14 mouse cellular contexts compared by ENCODE assay signal in the genomic region with DNA sequence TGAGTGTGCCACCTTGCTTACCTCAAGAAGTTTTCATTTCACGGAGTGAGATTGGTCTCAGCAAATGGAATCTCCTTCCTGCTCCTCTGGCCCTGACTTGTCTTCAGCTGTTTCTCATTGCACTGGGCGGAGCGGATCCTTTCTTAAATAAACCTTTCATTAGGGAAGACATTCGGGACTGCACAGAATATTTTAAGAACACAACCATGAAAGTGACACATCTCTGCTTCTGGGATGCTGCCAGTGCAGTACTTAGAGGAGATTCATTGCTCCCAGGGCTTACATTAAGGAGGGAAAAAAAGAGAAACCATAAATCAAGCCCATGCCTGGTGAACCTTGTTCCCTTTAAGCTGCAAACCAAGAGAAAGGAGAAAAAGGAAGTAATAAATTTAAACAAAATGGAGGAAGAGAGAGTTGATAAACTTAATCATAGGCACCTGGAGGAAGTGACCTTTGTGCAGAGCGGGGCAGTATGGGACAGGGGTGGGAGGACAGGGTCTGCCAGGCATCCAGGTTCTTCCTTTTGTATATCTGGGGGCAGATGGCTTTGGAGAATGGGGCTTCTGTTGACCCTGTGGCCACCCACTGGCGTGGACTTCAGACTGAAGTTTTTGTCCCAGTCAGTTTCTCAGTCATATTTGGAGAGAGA. TPM values are rescaled to one million over a fixed set of nuclear protein-coding genes. Genes with fewer than 3 reads are reported as not detected.
DNase-seq lines count a peak whose midpoint lies in the region; ATAC-seq and TF ChIP-seq lines count a peak whose summit lies in the region.
"Had no signal": no experiment of that assay in that cellular context is flagged by ENCODE, and none has a peak within 500 bp of the region (broad histone marks: within the 10 kb centered on the region; RNA-seq: fewer than 3 reads in every experiment).

No protein-coding gene starts in this region.

- no peak overlapping the region for H3K9ac ChIP-seq in neural tube, embryonic 13.5 days
- no peak overlapping the region for H3K9ac ChIP-seq in limb, embryonic 14.5 days (ENCODE audit: low read depth, low read length, severe bottlenecking)
- H3K9ac ChIP-seq: embryonic facial prominence, embryonic 12.5 days; hindbrain, embryonic 15.5 days; midbrain, embryonic 13.5 days had no signal

- H3K9me3 ChIP-seq in neural tube, embryonic 13.5 days: no peaks in the 10 kb centered on the region
- no peaks in the 10 kb centered on the region for H3K9me3 ChIP-seq in limb, embryonic 14.5 days (ENCODE audit: control insufficient read depth, low read length)
- H3K9me3 ChIP-seq: embryonic facial prominence, embryonic 12.5 days; hindbrain, embryonic 15.5 days; midbrain, embryonic 13.5 days had no signal

- H3K4me2 ChIP-seq in neural tube, embryonic 13.5 days: no peak overlapping the region
- H3K4me2 ChIP-seq in limb, embryonic 14.5 days (replicated peaks; ENCODE audit: low read depth, low read length, severe bottlenecking): no peak overlapping the region
- H3K4me2 ChIP-seq: embryonic facial prominence, embryonic 12.5 days; hindbrain, embryonic 15.5 days; midbrain, embryonic 13.5 days had no signal

- 42% methylated on average over 6 of the region's 6 CpGs for WGBS in neural tube, embryonic 13.5 days
- 30% methylated on average over 6 of the region's 6 CpGs for WGBS in limb, embryonic 14.5 days

- no peak for TF ChIP-seq CTCF in gastrocnemius, adult 2 months (IDR thresholded peaks at IDR 0.05)

- H3K4me1 ChIP-seq in neural tube, embryonic 13.5 days (replicated peaks): peaks cover 23% of the 10 kb centered on the region
- peaks cover 13% of the 10 kb centered on the region for H3K4me1 ChIP-seq in limb, embryonic 14.5 days (ENCODE audit: control insufficient read depth, insufficient read depth, low read length)
- H3K4me1 ChIP-seq: embryonic facial prominence, embryonic 12.5 days had no signal

- DNase-seq in gastrocnemius, adult 2 months: no peak
- DNase-seq in gastrocnemius, postnatal 25 days: no peak
- no peak for DNase-seq in neural tube, embryonic 10.5 days (ENCODE audit: extremely low spot score, low spot score)
- DNase-seq in limb, embryonic 14.5 days (ENCODE audit: low spot score): peak; percentile 64
- no peak for DNase-seq in spleen, adult 18-20 months
- DNase-seq in Muller cell, postnatal 12 days (ENCODE audit: inconsistent ontology term): no peak
- no peak for DNase-seq in heart, adult 11 months
- DNase-seq: gastrocnemius, postnatal 36 days; lung, adult 2 months had no signal

- no peak for TF ChIP-seq POLR2A in limb, embryonic 14.5 days (IDR thresholded peaks at IDR 0.05; ENCODE audit: borderline replicate concordance, extremely low read depth, insufficient read depth, insufficient read length)

- no peaks in the 10 kb centered on the region for H3K36me3 ChIP-seq in neural tube, embryonic 13.5 days
- no peaks in the 10 kb centered on the region for H3K36me3 ChIP-seq in limb, embryonic 14.5 days (ENCODE audit: control insufficient read depth, insufficient read depth, low read length)
- H3K36me3 ChIP-seq: embryonic facial prominence, embryonic 12.5 days; hindbrain, embryonic 15.5 days; midbrain, embryonic 13.5 days had no signal

- intact Hi-C loops in gastrocnemius, adult 2 months (cut with DNase I): no loop called here

- 0 out of 2 replicates have a peak, but pooled peaks have one; percentile 29 for ATAC-seq in neural tube, embryonic 13.5 days (ENCODE audit: low read depth)
- no peak; the same call in 1 of the 2 replicates for ATAC-seq in limb, embryonic 14.5 days (ENCODE audit: low FRiP score, low read depth)
- ATAC-seq: midbrain, embryonic 13.5 days had no signal

- 0 out of 2 replicates have a peak overlapping the region, but pooled peaks have one; percentile 4 for H3K27ac ChIP-seq in gastrocnemius, adult 2 months
- H3K27ac ChIP-seq in neural tube, embryonic 13.5 days (replicated peaks): peak overlapping the region; percentile 80
- H3K27ac ChIP-seq in limb, embryonic 14.5 days (replicated peaks; ENCODE audit: low read depth, low read length): no peak overlapping the region
- H3K27ac ChIP-seq: embryonic facial prominence, embryonic 12.5 days; hindbrain, embryonic 15.5 days; midbrain, embryonic 13.5 days had no signal

- H3K27me3 ChIP-seq in neural tube, embryonic 13.5 days: peaks cover 3% of the 10 kb centered on the region; the same call in 1 of the 2 replicates
- H3K27me3 ChIP-seq in limb, embryonic 14.5 days (ENCODE audit: control insufficient read depth, insufficient read depth, low read length): no peaks in the 10 kb centered on the region
- H3K27me3 ChIP-seq: CH12.LX; embryonic facial prominence, embryonic 12.5 days; hindbrain, embryonic 15.5 days; midbrain, embryonic 13.5 days had no signal

- H3K4me3 ChIP-seq in gastrocnemius, adult 2 months: no peak overlapping the region
- H3K4me3 ChIP-seq in neural tube, embryonic 13.5 days: no peak overlapping the region
- no peak overlapping the region for H3K4me3 ChIP-seq in limb, embryonic 14.5 days (replicated peaks; ENCODE audit: low read length)
- H3K4me3 ChIP-seq: embryonic facial prominence, embryonic 12.5 days; hindbrain, embryonic 15.5 days; midbrain, embryonic 13.5 days had no signal

RNA-seq across cellular contexts. Expression of gene Nppc, which starts 37.5 kb away (rescaled TPM):
- 1 to 10 TPM in 1 of 2 experiments, under 1 TPM in 1; 0.36 to 1.0 TPM for total RNA-seq in gastrocnemius, adult 2 months (2021)
- 1 to 10 TPM in 1 of 2 experiments, under 1 TPM in 1; 0.96 to 1.1 TPM for total RNA-seq in gastrocnemius, postnatal 25 days (2021)
- polyA plus RNA-seq in neural tube, embryonic 13.5 days (2015; fragmentation: Nextera tagmentation; extraction: Ambion mirVana): 12.7 and 14.7 TPM in 2 replicates
- 5.6 and 6.4 TPM in 2 replicates for polyA plus RNA-seq in limb, embryonic 14.5 days (2012; rRNA removed)
- polyA plus RNA-seq in limb, embryonic 14.5 days (2014; fragmentation: Nextera tagmentation; extraction: Ambion mirVana): 4.7 and 6.1 TPM in 2 replicates

RNA-seq across cellular contexts. Expression of gene Cops7b, which starts 50.2 kb away (rescaled TPM):
- 10 to 100 TPM; 10.2 to 11.0 TPM for total RNA-seq in gastrocnemius, adult 2 months (2021)
- total RNA-seq in gastrocnemius, postnatal 25 days (2021): 10 to 100 TPM in 1 of 2 experiments, 1 to 10 TPM in 1; 9.6 to 10.4 TPM
- polyA plus RNA-seq in neural tube, embryonic 13.5 days (2015; fragmentation: Nextera tagmentation; extraction: Ambion mirVana): 53.5 and 60.6 TPM in 2 replicates
- polyA plus RNA-seq in limb, embryonic 14.5 days (2012; rRNA removed): 62.1 and 68.9 TPM in 2 replicates
- 35.6 and 42.6 TPM in 2 replicates for polyA plus RNA-seq in limb, embryonic 14.5 days (2014; fragmentation: Nextera tagmentation; extraction: Ambion mirVana)

RNA-seq across cellular contexts. Expression of gene Pde6d, which starts 50.4 kb away (rescaled TPM):
- total RNA-seq in gastrocnemius, adult 2 months (2021): 10 to 100 TPM; 24.3 to 30.3 TPM
- 10 to 100 TPM; 21.9 to 29.6 TPM for total RNA-seq in gastrocnemius, postnatal 25 days (2021)
- polyA plus RNA-seq in neural tube, embryonic 13.5 days (2015; fragmentation: Nextera tagmentation; extraction: Ambion mirVana): 97.0 and 103 TPM in 2 replicates
- 61.1 and 63.2 TPM in 2 replicates for polyA plus RNA-seq in limb, embryonic 14.5 days (2012; rRNA removed)
- polyA plus RNA-seq in limb, embryonic 14.5 days (2014; fragmentation: Nextera tagmentation; extraction: Ambion mirVana): 63.0 and 69.7 TPM in 2 replicates
